Mouse (Mus musculus) kidney, postnatal 25 days (tissue): ENCODE measurements around the gene Mpig6b.

Source experiments
- DNase-seq, 2 experiments: peaks; one replicate each; pipeline ENCODE4 v3.0.0; 2021; ENCODE audit warnings: mixed read lengths in 2 of 2

Gene Mpig6b

DNA sequence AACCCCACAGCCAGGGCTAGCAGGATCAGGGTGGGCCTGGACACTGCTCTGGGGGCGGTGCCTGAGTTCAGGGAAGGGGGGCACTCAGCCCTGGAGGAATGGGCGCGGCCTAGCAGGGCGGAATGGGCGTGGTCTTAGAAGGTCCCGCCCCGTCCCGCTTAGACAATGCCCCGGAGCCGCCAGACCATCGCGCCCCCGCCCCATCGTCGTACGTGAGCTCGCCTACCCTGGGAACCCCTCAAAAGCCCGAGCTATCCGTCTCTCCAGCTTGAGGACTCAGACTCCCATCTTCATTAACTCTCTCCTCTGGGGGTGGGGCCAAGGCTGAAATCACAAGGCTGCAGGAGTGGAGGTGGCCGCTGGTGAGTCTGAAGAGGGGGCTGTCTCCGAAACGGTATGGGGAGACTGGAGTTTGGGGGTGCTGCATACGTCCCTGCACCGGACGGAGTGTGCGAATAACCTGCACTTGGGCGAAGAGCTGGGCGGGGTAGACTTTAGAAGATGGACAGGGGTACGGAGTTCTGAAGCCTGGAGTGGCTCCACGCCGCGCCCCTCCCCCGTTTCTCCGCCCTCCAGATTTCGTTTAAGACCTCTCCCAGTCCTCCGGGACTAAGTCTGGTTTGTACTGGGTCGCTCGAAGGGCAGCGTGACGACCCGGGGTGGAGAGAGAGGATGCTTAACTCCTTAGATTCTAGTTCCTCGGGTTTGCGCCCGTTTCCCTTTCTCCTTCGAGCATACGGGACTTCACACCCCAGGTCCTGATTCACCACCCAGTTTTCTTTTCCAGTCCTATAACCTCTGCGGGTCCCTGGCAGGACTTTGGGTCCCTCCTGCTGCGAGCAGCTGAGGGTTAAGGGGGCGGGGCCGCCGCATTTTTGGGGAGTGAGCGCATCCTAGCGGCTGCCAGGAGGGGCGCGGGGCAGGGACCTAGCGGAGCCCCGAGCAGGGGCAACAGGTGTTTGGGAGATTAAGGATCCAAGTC, 6.8 kb downstream of the Mpig6b start, which contains the start of gene Ddah2:
Gene Ddah2, plus strand, starts transcription at position 125 of the 982 bp plus-strand sequence.
- DNase-seq: peak; percentile 93 to 95

- DNase-seq: no peak
These were observed 7.7 kb downstream of the Mpig6b start for GRCm38 (mm10) chr17:35058316-35058715.

DNA sequence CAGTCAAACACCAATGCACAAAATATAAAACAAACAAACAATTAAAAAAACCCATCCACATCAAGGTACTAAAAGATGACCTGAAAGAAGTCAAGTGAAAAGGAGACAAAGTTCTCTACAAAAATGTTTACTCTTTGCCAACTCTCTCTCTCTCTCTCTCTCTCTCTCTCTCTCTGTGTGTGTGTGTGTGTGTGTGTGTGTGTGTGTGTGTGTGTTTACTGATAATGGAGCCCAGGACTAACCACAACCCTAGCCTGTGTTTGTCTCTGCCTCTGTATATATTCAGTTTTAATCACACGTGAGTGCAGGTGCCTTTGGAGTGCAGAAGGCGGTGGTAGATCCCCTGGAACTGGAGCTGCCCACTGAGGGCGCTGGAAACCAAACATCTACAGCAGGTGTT, 8.9 kb downstream of the Mpig6b start:
- no peak for DNase-seq

- peak in 1 of 2 experiments; percentile 51 for DNase-seq
These were observed 10.1 kb downstream of the Mpig6b start for GRCm38 (mm10) chr17:35055691-35056495.

DNA sequence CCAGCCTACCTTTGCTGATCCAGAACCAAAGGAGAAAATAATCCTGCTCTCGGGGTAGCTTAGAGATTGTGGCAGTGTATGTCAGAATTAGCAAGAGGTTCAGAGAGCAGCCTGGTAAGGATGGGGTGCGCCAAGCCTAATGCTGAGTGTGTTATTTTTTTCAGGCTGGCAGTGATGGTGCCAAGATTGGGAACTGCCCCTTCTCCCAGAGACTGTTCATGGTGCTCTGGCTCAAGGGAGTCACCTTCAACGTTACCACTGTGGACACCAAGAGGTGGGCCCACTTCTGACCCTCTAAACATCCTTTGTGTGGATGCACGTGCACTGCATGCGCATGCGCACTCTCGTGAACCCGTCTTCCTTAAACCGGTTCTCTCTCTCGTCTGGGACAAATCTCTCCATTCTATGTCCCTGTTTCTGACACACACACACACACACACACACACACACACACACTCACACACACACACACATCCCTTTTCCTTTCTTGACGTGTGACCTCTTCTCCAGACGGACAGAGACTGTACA, 13.6 kb downstream of the Mpig6b start:
- peak in 1 of 2 experiments; percentile 28 for DNase-seq

GRCm38 (mm10) chr17:35051156-35052086, 14.6 kb downstream of the Mpig6b start:
- DNase-seq: peak; percentile 83 to 90

GRCm38 (mm10) chr17:35050126-35050750, 15.7 kb downstream of the Mpig6b start:
- DNase-seq: peak; percentile 84 to 91

- DNase-seq: peak; percentile 57 to 79
These were observed 16.4 kb downstream of the Mpig6b start, which contains the start of gene Clic1 for GRCm38 (mm10) chr17:35049561-35050016. TSS of gene Clic1 (plus strand) at chr17:35049966.

DNA sequence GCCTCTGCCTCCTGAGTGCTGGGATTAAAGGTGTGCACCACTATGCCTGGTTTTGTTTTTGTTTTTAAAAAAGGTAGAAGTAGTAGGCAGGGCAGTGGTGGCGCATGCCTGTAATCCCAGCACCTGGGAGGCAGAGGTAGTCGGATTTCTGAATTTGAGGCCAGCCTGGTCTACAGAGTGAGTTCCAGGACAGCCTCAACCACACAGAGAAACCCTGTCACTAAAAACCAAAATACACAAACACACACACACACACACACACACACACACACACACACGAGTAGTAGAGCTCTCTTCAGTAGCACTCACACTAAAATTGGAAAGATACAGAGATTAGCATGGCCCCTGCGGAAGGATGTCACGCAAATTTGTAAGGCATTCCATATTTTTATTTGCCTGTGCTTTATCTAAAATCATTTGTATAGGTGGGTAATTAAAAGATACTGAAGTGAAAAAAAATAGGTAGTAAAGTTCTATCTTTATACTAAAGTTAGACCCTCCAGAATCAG, 17.0 kb downstream of the Mpig6b start:
- peak in 1 of 2 experiments; percentile 23 for DNase-seq

DNA sequence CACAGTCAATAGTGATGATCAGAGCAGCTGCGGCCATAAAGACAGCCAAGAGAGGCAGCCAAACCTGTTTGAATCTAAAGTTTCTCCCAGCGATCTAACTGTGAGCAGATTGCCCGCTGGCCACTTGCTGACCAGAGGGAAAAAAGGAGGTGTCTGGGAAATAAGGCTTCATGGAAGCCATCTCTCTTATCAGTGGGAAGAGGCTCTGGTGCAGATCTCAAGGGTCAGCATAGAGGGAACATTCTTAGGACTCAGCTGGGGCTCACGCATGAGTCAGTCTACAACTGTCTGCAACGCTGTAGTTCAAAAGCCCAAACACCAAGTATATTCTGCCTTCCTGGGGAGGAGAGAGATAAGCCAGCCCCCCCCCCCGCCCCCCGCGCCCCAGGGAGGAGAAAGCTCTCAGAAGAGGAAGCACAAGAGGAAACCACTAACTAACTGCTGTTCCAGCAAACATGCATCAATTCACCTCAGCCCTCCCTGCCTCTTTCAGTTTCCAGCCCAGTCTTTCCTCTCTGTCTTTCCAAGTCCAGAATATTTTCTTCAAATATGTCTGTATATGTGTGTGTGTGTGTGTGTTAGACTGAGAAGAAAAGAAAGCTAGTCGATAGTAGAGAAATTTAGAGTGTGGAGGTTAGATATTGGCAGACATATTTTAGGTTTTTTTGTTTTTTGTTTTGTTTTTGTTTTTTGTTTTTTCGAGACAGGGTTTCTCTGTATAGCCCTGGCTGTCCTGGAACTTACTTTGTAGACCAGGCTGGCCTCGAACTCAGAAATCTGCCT, 17.6 kb downstream of the Mpig6b start:
- DNase-seq: peak in 1 of 2 experiments; percentile 44

- DNase-seq: peak; percentile 62 to 79
These were observed 18.3 kb downstream of the Mpig6b start for GRCm38 (mm10) chr17:35047688-35048087.

DNA sequence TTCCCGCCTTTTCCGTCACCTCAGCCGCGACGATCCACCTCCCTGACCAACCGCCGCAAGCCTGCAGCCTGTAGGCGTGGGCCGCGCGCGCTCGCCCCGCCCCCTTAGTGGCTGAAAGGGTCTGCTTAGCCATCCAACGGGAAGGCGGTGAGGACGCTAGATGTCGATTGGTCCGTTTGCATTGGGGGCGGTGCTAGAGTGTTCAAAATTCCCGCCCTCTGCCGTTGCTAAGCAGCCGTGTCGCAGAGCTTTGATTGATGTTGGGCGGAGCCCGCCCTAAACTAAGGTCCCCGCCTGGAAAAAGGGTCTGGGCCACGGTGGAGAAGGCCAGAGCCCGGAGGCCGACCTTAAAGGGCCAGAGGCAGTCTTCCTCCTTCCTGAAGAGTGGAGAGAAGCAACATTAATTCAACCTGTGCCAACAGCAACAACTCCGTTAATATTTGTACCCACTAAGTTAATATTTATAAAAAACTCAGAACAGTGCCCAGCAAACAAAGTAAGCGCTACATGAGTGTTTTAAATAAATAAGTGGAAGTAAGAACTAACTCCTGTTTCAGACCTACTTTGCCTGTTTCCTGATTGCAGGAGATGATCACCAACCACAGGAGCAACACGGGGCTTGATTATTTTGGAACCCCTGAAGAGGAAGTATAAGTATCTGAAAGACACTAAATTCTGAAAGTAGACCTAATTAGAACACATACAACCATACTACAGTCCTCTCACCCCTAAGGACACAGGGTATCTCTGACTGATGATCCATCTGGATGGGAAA, 19.1 kb downstream of the Mpig6b start, which contains the start of gene Msh5:
Gene Msh5, minus strand, starts transcription at position 65 of the 775 bp plus-strand sequence.
- peak; percentile 98 to 99 for DNase-seq

DNA sequence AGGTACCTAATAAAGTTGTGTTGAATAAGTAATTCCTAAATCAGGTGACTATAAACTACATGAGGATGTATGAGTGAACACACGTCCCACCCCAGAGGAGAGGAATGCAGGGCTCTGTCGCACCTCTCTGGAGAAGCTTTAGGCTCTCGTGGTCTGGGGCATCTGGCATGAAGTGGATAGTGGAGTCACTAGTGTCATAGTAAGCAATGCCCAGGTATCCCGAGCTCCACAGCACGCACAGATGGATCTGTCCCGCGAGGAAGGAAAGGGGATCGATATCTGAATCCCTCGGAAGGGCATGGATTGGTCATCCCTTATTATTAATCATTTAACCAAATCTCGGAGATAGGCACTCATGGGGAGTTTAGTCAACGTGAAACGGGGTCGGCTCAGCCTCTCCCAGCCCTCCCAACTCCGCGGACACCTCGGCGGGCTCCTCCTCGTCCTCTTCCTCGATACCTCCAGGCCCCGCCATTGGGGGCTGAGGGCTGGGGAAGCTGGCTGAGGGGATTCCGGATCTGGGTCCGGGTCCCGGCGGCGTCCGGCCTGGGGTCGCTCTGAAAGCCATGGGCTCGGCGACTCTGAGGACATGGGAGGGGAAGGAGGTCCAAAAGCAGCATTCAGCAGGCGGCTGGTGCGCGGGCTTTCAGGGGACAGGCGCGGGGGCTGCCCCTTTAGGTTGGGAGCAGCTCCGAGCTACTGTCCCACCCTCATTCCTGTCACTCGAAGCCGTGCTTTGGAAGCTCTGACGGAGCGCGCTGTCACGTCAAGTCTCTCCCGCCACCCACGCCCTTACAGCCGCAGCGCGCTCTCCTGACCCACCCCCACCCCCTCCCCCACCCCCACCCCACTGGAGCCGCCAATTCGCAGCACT, 19.9 kb downstream of the Mpig6b start:
- peak in 1 of 2 experiments; percentile 43 for DNase-seq

- DNase-seq: peak in 1 of 2 experiments; percentile 21
These were observed 20.8 kb downstream of the Mpig6b start for GRCm38 (mm10) chr17:35044904-35045806.

DNA sequence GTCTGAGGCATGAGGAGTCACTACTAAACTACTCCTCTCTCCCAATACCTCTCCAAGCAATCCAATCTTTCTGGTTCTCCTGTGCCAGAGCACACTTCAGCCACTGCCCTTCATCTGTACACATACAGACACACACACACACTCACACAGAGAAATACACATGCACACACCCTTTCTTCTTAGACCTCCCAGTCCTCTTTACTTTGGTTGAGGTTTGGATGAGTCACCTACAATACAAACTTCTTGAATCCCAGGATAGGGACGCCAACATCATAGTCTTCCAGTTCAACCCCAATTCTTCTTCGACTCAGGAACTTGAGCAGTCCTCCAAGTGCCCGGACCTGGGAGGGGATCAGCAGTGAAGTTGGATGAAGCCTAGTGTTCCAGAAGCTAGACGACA, 22.2 kb downstream of the Mpig6b start:
- DNase-seq: peak in 1 of 2 experiments; percentile 3

DNA sequence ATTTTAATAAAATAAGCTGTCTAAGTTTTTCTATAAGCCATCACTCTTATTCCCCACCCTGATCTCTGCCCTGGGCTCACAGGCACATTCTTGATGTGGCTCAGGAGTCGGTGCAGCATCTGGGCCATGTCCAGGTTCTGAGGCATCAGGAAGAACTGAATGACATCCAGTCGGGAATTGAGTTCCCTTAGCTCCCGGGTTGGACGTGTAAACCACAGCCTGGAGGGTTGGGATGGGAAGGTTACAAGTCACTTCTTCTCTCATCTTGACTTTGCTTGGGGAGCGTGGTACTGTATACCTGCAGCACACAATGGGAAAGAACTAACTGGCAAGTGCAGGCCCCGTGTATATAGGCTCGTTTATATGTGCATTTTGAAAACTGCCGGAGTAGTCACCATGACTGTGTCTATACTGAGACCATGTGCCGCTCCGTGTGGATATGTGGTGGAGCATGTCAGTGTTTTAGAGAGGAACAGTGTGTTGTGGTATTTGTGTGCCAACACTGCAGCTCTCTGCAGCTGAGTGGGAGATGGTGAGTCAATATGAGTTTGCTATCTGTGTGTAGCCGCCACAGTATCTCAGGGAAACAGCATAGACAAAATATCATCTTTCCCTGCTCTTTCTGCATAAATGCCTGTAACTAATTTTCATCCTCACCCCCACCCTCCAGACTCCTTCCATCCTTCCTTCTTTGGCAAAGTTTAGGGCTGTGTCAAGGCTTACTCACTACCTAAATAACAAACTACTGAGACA, 26.7 kb downstream of the Mpig6b start:
- no peak for DNase-seq
